Mouse (Mus musculus) intestine, embryonic 15.5 days (tissue): ENCODE measurements around the gene Igsf21. TPM values are rescaled to one million over a fixed set of nuclear protein-coding genes. Genes with fewer than 3 reads are reported as not detected.

ENCODE experiments used
- ATAC-seq: fragments of 200-750 bp; cut with Nextera tagmentation; 2 replicates; pipeline ENCODE4 v1.8.0; 2017; ENCODE audit warnings: moderate TSS enrichment, moderate library complexity
- H3K27ac ChIP-seq: fragments of 300-500 bp; sonication (generic); 2 replicates; pipeline ENCODE4 v1.5.1; 2015; ENCODE audit warnings: mild to moderate bottlenecking, inconsistent platforms
- H3K27me3 ChIP-seq: fragments of 300-500 bp; sonication (generic); replicated peaks from 2 replicates; pipeline ENCODE4 v1.6.1; 2015; ENCODE audit warnings: inconsistent platforms
- H3K36me3 ChIP-seq: fragments of 300-500 bp; sonication (generic); 2 replicates; pipeline ENCODE4 v1.6.1; 2015; ENCODE audit warnings: inconsistent platforms
- H3K4me1 ChIP-seq: fragments of 300-500 bp; sonication (generic); replicated peaks from 2 replicates; pipeline ENCODE4 v1.6.1; 2015; ENCODE audit warnings: inconsistent platforms
- H3K4me2 ChIP-seq: fragments of 300-500 bp; sonication (generic); replicated peaks from 2 replicates; pipeline ENCODE4 v1.6.1; 2015; ENCODE audit warnings: mild to moderate bottlenecking, inconsistent platforms
- H3K4me3 ChIP-seq: fragments of 300-500 bp; sonication (generic); replicated peaks from 2 replicates; pipeline ENCODE4 v1.5.1; 2015; ENCODE audit warnings: inconsistent platforms
- H3K9ac ChIP-seq: fragments of 300-500 bp; sonication (generic); 2 replicates; pipeline ENCODE4 v1.6.1; 2015; ENCODE audit warnings: inconsistent platforms
- H3K9me3 ChIP-seq: fragments of 300-500 bp; sonication (generic); 2 replicates; pipeline ENCODE4 v1.6.1; 2016; ENCODE audit warnings: inconsistent platforms
- WGBS: fragments of 180-500 bp; shearing (Covaris S2); methylation state at CpG from one replicate; pipeline ENCODE4 v1.1.7; 2015; 5-methylcytosine and 5-hydroxymethylcytosine counted together
- polyA plus RNA-seq: library from polyadenylated mRNA; unstranded; fragments of >200 nt; fragmentation: Nextera tagmentation; extraction: Ambion mirVana; gene quantifications from 2 replicates; pipeline ENCODE4 v1.2.1, GENCODE M21; 2015

The Igsf21 gene
- polyA plus RNA-seq, 1 experiment from 2014 or later = 1.3 TPM

- no peak for ATAC-seq
- H3K9ac ChIP-seq = no peak overlapping the region
- no peak overlapping the region for H3K4me3 ChIP-seq
- H3K27ac ChIP-seq = no peak overlapping the region
- H3K36me3 ChIP-seq = no peaks in the 10 kb centered on the region
- H3K4me1 ChIP-seq = 0 out of 2 replicates have a peak, but pooled peaks cover 1% of the 10 kb centered on the region
- H3K9me3 ChIP-seq = no peaks in the 10 kb centered on the region
- WGBS = 30% methylated on average over 12 of the region's 12 CpGs
- H3K27me3 ChIP-seq = peaks cover 11% of the 10 kb centered on the region
- 0 out of 2 replicates have a peak overlapping the region, but pooled peaks have one; percentile 7 for H3K4me2 ChIP-seq
Observed at GRCm38 (mm10) chr4:140043953-140044352, 202.6 kb downstream of the Igsf21 start.

GRCm38 (mm10) chr4:140038586-140039411 lies 207.8 kb downstream of the Igsf21 start:
- Histone ChIP-seq H3K9ac (no peak overlapping the region), H3K27me3 (peaks cover 34% of the 10 kb centered on the region), H3K4me2 (no peak overlapping the region), H3K27ac (no peak overlapping the region), H3K4me3 (no peak overlapping the region), H3K4me1 (peaks cover 11% of the 10 kb centered on the region; the same call in 1 of the 2 replicates), H3K9me3 (no peaks in the 10 kb centered on the region), H3K36me3 (no peaks in the 10 kb centered on the region)
- no peak for ATAC-seq
- 10% methylated on average over 26 of the region's 26 CpGs for WGBS

GRCm38 (mm10) chr4:140037784-140038387 lies 208.7 kb downstream of the Igsf21 start:
- Histone ChIP-seq H3K4me3 (no peak overlapping the region), H3K27me3 (peaks cover 34% of the 10 kb centered on the region), H3K9me3 (no peaks in the 10 kb centered on the region), H3K27ac (no peak overlapping the region), H3K36me3 (no peaks in the 10 kb centered on the region), H3K4me1 (peaks cover 11% of the 10 kb centered on the region; the same call in 1 of the 2 replicates), H3K4me2 (peak overlapping the region; percentile 38), H3K9ac (no peak overlapping the region)
- 0 out of 2 replicates have a peak, but pooled peaks have one; percentile 43 for ATAC-seq
- 2% methylated on average over 13 of the region's 13 CpGs for WGBS

- Histone ChIP-seq H3K4me2 (no peak overlapping the region), H3K27ac (no peak overlapping the region), H3K4me3 (no peak overlapping the region), H3K9ac (no peak overlapping the region), H3K9me3 (no peaks in the 10 kb centered on the region), H3K36me3 (no peaks in the 10 kb centered on the region), H3K27me3 (peaks cover 34% of the 10 kb centered on the region), H3K4me1 (peaks cover 11% of the 10 kb centered on the region; the same call in 1 of the 2 replicates)
- WGBS = 62% methylated on average over 15 of the region's 15 CpGs
- ATAC-seq = no peak
Observed at GRCm38 (mm10) chr4:140035232-140035631, 211.4 kb downstream of the Igsf21 start.

- Histone ChIP-seq H3K36me3 (no peaks in the 10 kb centered on the region), H3K27me3 (peaks cover 19% of the 10 kb centered on the region), H3K4me1 (peaks cover 8% of the 10 kb centered on the region; the same call in 1 of the 2 replicates), H3K9ac (no peak overlapping the region), H3K27ac (no peak overlapping the region), H3K4me3 (no peak overlapping the region), H3K9me3 (no peaks in the 10 kb centered on the region), H3K4me2 (no peak overlapping the region)
- ATAC-seq = no peak
- 38% methylated on average over 7 of the region's 7 CpGs for WGBS
Observed at GRCm38 (mm10) chr4:140033394-140033793, 213.2 kb downstream of the Igsf21 start.

GRCm38 (mm10) chr4:140030415-140030814 lies 216.2 kb downstream of the Igsf21 start:
- Histone ChIP-seq H3K4me2 (no peak overlapping the region), H3K27ac (no peak overlapping the region), H3K36me3 (no peaks in the 10 kb centered on the region), H3K9me3 (no peaks in the 10 kb centered on the region), H3K27me3 (peaks cover 5% of the 10 kb centered on the region), H3K4me1 (no peaks in the 10 kb centered on the region), H3K4me3 (no peak overlapping the region), H3K9ac (no peak overlapping the region)
- WGBS = 51% methylated on average over 4 of the region's 6 CpGs
- ATAC-seq = 0 out of 2 replicates have a peak, but pooled peaks have one; percentile 47

GRCm38 (mm10) chr4:140030040-140030386 lies 216.6 kb downstream of the Igsf21 start:
- Histone ChIP-seq H3K4me1 (no peaks in the 10 kb centered on the region), H3K4me3 (no peak overlapping the region), H3K27me3 (peaks cover 5% of the 10 kb centered on the region), H3K9ac (no peak overlapping the region), H3K27ac (no peak overlapping the region), H3K4me2 (no peak overlapping the region), H3K9me3 (no peaks in the 10 kb centered on the region), H3K36me3 (no peaks in the 10 kb centered on the region)
- ATAC-seq = 0 out of 2 replicates have a peak, but pooled peaks have one; percentile 41
- WGBS = 24% methylated on average over 5 of the region's 5 CpGs

- WGBS = 42% methylated on average over 9 of the region's 9 CpGs
- no peak for ATAC-seq
Observed at GRCm38 (mm10) chr4:140029324-140030039, 217.1 kb downstream of the Igsf21 start.

GRCm38 (mm10) chr4:140023833-140024232 lies 222.8 kb downstream of the Igsf21 start:
- H3K4me3 ChIP-seq = no peak overlapping the region
- H3K9ac ChIP-seq = no peak overlapping the region
- no peaks in the 10 kb centered on the region for H3K4me1 ChIP-seq
- no peak overlapping the region for H3K27ac ChIP-seq
- H3K9me3 ChIP-seq = no peaks in the 10 kb centered on the region
- ATAC-seq = no peak
- no peak overlapping the region for H3K4me2 ChIP-seq
- H3K36me3 ChIP-seq = no peaks in the 10 kb centered on the region
- no peaks in the 10 kb centered on the region for H3K27me3 ChIP-seq
- WGBS = 70% methylated on average over 6 of the region's 6 CpGs

More at GRCm38 (mm10) chr4:140029324-140030039, 217.1 kb downstream of the Igsf21 start:
- Histone ChIP-seq H3K27me3 (peaks cover 4% of the 10 kb centered on the region; the same call in 1 of the 2 replicates), H3K4me2 (no peak overlapping the region), H3K4me1 (no peaks in the 10 kb centered on the region), H3K9me3 (no peaks in the 10 kb centered on the region), H3K4me3 (no peak overlapping the region), H3K9ac (no peak overlapping the region), H3K27ac (no peak overlapping the region), H3K36me3 (no peaks in the 10 kb centered on the region)

GRCm38 (mm10) chr4:140015916-140016315 lies 230.7 kb downstream of the Igsf21 start:
- H3K27me3 ChIP-seq = no peaks in the 10 kb centered on the region
- no peak overlapping the region for H3K27ac ChIP-seq
- no peaks in the 10 kb centered on the region for H3K9me3 ChIP-seq
- no peaks in the 10 kb centered on the region for H3K4me1 ChIP-seq
- H3K4me3 ChIP-seq = no peak overlapping the region
- no peaks in the 10 kb centered on the region for H3K36me3 ChIP-seq
- WGBS = 43% methylated on average over 7 of the region's 7 CpGs
- no peak for ATAC-seq
- no peak overlapping the region for H3K9ac ChIP-seq
- no peak overlapping the region for H3K4me2 ChIP-seq

GRCm38 (mm10) chr4:140010728-140011470 lies 235.7 kb downstream of the Igsf21 start:
- Histone ChIP-seq H3K36me3 (no peaks in the 10 kb centered on the region), H3K27me3 (peaks cover 4% of the 10 kb centered on the region; the same call in 1 of the 2 replicates), H3K4me3 (no peak overlapping the region), H3K4me2 (no peak overlapping the region), H3K9me3 (no peaks in the 10 kb centered on the region), H3K4me1 (no peaks in the 10 kb centered on the region), H3K9ac (no peak overlapping the region), H3K27ac (no peak overlapping the region)
- 72% methylated on average over 11 of the region's 11 CpGs for WGBS
- no peak for ATAC-seq
